Mouse (Mus musculus): Measurements from ENCODE around the gene Colgalt2.
"Not testable (repeated sequence)": the region's sequence is repeated elsewhere in the genome, so short reads cannot be mapped to it uniquely, and the experiment has no call there.

Gene Colgalt2

GRCm38 (mm10) chr1:152399790-152400555 is at the start of gene Colgalt2:
TSS of gene Colgalt2 (plus strand) at chr1:152399830.
- no peak for DNase-seq (ENCODE audit: low spot score in 2 of 2)

- DNase-seq (ENCODE audit: low spot score in 2 of 2) = no peak
These were observed 42.9 kb upstream of the Colgalt2 start for GRCm38 (mm10) chr1:152356721-152357120.

- DNase-seq (ENCODE audit: low spot score in 2 of 2) = no peak
These were observed 31.1 kb upstream of the Colgalt2 start for GRCm38 (mm10) chr1:152368311-152369088.

- DNase-seq (ENCODE audit: low spot score in 2 of 2) = peak in 1 of 2 experiments; percentile 4
These were observed 30.5 kb upstream of the Colgalt2 start for GRCm38 (mm10) chr1:152369139-152369538.

GRCm38 (mm10) chr1:152378311-152378710 is 21.3 kb upstream of the Colgalt2 start:
- DNase-seq (ENCODE audit: low spot score in 2 of 2) = no peak

GRCm38 (mm10) chr1:152384589-152384988 is 15.0 kb upstream of the Colgalt2 start:
- DNase-seq (ENCODE audit: low spot score in 2 of 2) = no peak

GRCm38 (mm10) chr1:152385693-152386092 is 13.9 kb upstream of the Colgalt2 start:
- DNase-seq (ENCODE audit: low spot score in 2 of 2) = not testable (repeated sequence)

- DNase-seq (ENCODE audit: low spot score in 2 of 2) = peak; percentile 78 to 82
These were observed 13.3 kb upstream of the Colgalt2 start, which contains the start of gene Tsen15 for GRCm38 (mm10) chr1:152386188-152386835. TSS of gene Tsen15 (minus strand) at chr1:152386688.

- no peak for DNase-seq (ENCODE audit: low spot score in 2 of 2)
These were observed 10.4 kb upstream of the Colgalt2 start for GRCm38 (mm10) chr1:152389271-152389670.

GRCm38 (mm10) chr1:152394137-152394536 is 5.5 kb upstream of the Colgalt2 start:
- DNase-seq (ENCODE audit: low spot score in 2 of 2) = no peak

GRCm38 (mm10) chr1:152394956-152395515 is 4.6 kb upstream of the Colgalt2 start:
- DNase-seq (ENCODE audit: low spot score in 2 of 2) = no peak

- no peak for DNase-seq (ENCODE audit: low spot score in 2 of 2)
These were observed 922 bp upstream of the Colgalt2 start for GRCm38 (mm10) chr1:152398708-152399107.

GRCm38 (mm10) chr1:152400556-152401540 is 1.2 kb downstream of the Colgalt2 start:
- no peak for DNase-seq (ENCODE audit: low spot score in 2 of 2)

GRCm38 (mm10) chr1:152407021-152407946 is 7.7 kb downstream of the Colgalt2 start:
- DNase-seq (ENCODE audit: low spot score in 2 of 2) = no peak

GRCm38 (mm10) chr1:152409356-152409755 is 9.7 kb downstream of the Colgalt2 start:
- DNase-seq (ENCODE audit: low spot score in 2 of 2) = no peak

GRCm38 (mm10) chr1:152410657-152411056 is 11.0 kb downstream of the Colgalt2 start:
- DNase-seq (ENCODE audit: low spot score in 2 of 2) = no peak

- no peak for DNase-seq (ENCODE audit: low spot score in 2 of 2)
These were observed 13.5 kb downstream of the Colgalt2 start for GRCm38 (mm10) chr1:152413116-152413515.

GRCm38 (mm10) chr1:152413961-152414360 is 14.3 kb downstream of the Colgalt2 start:
- no peak for DNase-seq (ENCODE audit: low spot score in 2 of 2)

- DNase-seq (ENCODE audit: low spot score in 2 of 2) = no peak
These were observed 14.8 kb downstream of the Colgalt2 start for GRCm38 (mm10) chr1:152414451-152414850.
